Mouse (Mus musculus) MEL (cell line): ENCODE data around the gene Kpna3.

Experiments used
- CTCF ChIP-seq, 3 experiments: IDR thresholded peaks in 2 of 3; conservative IDR thresholded peaks in 1 of 3; 2 replicates each; pipeline ENCODE4 v1.5.1; 2011 to 2012; ENCODE audit warnings: low read length in 3 of 3, low read depth in 2 of 3, mild to moderate bottlenecking in 2 of 3, improper control_type of control experiment in 1 of 3, inconsistent platforms in 1 of 3, mixed read lengths in 1 of 3, moderate library complexity in 1 of 3; ENCODE audit not compliant: control insufficient read depth in 1 of 3, insufficient read depth in 1 of 3, poor library complexity in 1 of 3, severe bottlenecking in 1 of 3
- EP300 ChIP-seq, 2 experiments: IDR thresholded peaks; 2 replicates each; pipeline ENCODE4 v1.6.1; 2011; ENCODE audit warnings: improper control_type of control experiment in 2 of 2, low read length in 2 of 2, low read depth in 1 of 2, mild to moderate bottlenecking in 1 of 2
- GABPA ChIP-seq: IDR thresholded peaks from 2 replicates; pipeline ENCODE4 v1.6.1; 2012; ENCODE audit warnings: low read depth, mild to moderate bottlenecking, inconsistent platforms, low read length, improper control_type of control experiment, moderate library complexity
- GATA1 ChIP-seq: IDR thresholded peaks from 2 replicates; pipeline ENCODE4 v1.6.1; 2011; ENCODE audit warnings: low read depth, low read length, improper control_type of control experiment
- MAFK ChIP-seq: IDR thresholded peaks from 2 replicates; pipeline ENCODE4 v1.6.1; 2011; ENCODE audit warnings: low read depth, mild to moderate bottlenecking, low read length, improper control_type of control experiment, borderline replicate concordance
- MAX ChIP-seq: IDR thresholded peaks from 2 replicates; pipeline ENCODE4 v1.6.1; 2011; ENCODE audit warnings: low read length, improper control_type of control experiment
- POLR2A ChIP-seq, 2 experiments: IDR thresholded peaks; 2 replicates each; pipeline ENCODE4 v1.6.1; 2011 to 2012; ENCODE audit warnings: low read length in 2 of 2, mild to moderate bottlenecking in 2 of 2, control low read depth in 1 of 2, improper control_type of control experiment in 1 of 2, low read depth in 1 of 2, moderate library complexity in 1 of 2; ENCODE audit not compliant: control insufficient read depth in 1 of 2, insufficient read depth in 1 of 2, poor library complexity in 1 of 2
- POLR2AphosphoS2 ChIP-seq: IDR thresholded peaks from 2 replicates; pipeline ENCODE4 v1.6.1; 2011; ENCODE audit warnings: low read length, improper control_type of control experiment
- TAL1 ChIP-seq: IDR thresholded peaks from 2 replicates; pipeline ENCODE4 v1.6.1; 2012; ENCODE audit warnings: mild to moderate bottlenecking, inconsistent platforms, low read length, moderate library complexity, mixed read lengths
- ZNF384 ChIP-seq: IDR thresholded peaks from 2 replicates; pipeline ENCODE4 v1.6.1; 2012; ENCODE audit warnings: low read depth, mild to moderate bottlenecking, inconsistent platforms, low read length, improper control_type of control experiment

DNA sequence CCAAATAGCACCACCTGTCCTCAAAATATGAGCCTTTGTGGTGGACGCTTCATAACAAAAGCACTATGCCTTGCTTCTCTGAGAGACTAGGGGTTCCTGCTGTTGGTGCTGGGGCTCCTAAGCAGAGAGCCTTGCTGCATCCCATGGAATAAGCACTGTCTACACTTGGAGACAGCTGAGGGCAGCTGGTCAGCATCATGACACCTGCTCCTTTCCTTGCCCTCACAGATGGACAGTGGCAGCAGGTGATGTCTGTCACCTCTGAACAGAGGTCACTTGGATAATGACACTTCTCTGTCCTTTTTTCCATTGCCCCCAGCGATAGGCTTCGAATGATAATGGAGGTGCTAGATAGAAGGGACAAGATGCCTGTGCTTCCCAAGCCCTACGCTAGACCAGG lies 13.4 kb upstream of the Kpna3 start:
- no peak for TF ChIP-seq CTCF (IDR thresholded peaks at IDR 0.05 in 2 of 3, conservative IDR thresholded peaks at IDR 0.05 in 1 of 3; ENCODE audit: control insufficient read depth in 1 of 3, insufficient read depth in 1 of 3, low read depth in 2 of 3, low read length in 3 of 3, poor library complexity in 1 of 3, severe bottlenecking in 1 of 3)
- TF ChIP-seq MAX, result no peak
- no peak for TF ChIP-seq POLR2A (IDR thresholded peaks at IDR 0.05; ENCODE audit: control insufficient read depth in 1 of 2, insufficient read depth in 1 of 2, low read depth in 1 of 2, low read length in 2 of 2, poor library complexity in 1 of 2)
- TF ChIP-seq EP300 (IDR thresholded peaks at IDR 0.05; ENCODE audit: low read depth in 1 of 2, low read length in 2 of 2), result no peak
- no peak for TF ChIP-seq ZNF384
- no peak for TF ChIP-seq GATA1
- no peak for TF ChIP-seq POLR2AphosphoS2
- TF ChIP-seq MAFK, result no peak
- no peak for TF ChIP-seq TAL1
- TF ChIP-seq GABPA, result no peak
